Mouse (Mus musculus) gastrocnemius, adult 2 months (tissue): Measurements from ENCODE around the gene Rab31. TPM values are rescaled to one million over a fixed set of nuclear protein-coding genes. Genes with fewer than 3 reads are reported as not detected.
A peak's percentile ranks its signal among the peaks of the same experiment; 100 is the strongest.

Experiments used
- DNase-seq: peaks from one replicate; pipeline ENCODE4 v3.0.0; 2022
- H3K27ac ChIP-seq: fragments of 200-600 bp; 2 replicates; pipeline ENCODE4 v1.8.1; 2022; ENCODE audit warnings: mild to moderate bottlenecking
- H3K4me3 ChIP-seq: fragments of 200-600 bp; 2 replicates; pipeline ENCODE4 v1.8.1; 2022; ENCODE audit warnings: mild to moderate bottlenecking, moderate library complexity
- CTCF ChIP-seq: fragments of 200-600 bp; IDR thresholded peaks from 2 replicates; pipeline ENCODE4 v1.8.1; 2022; ENCODE audit warnings: antibody characterized with exemption, mild to moderate bottlenecking, moderate library complexity
- intact Hi-C: fragments of 180-260 bp; cut with DNase I; formaldehyde crosslinking; loops from one replicate; pipeline ENCODE4 v1.15.1; 2025
- total RNA-seq, 2 experiments: library from RNA; stranded (reverse); gene quantifications; 2 replicates each; pipeline ENCODE4 v1.2.3; 2021

Gene Rab31
- total RNA-seq, 2 experiments from 2014 or later: 3.4 to 7.4 TPM

- TF ChIP-seq CTCF: no peak
- intact Hi-C loops: no loop called here
- Histone ChIP-seq H3K27ac (no peak overlapping the region), H3K4me3 (no peak overlapping the region)
- DNase-seq: no peak
These were observed 28.8 kb downstream of the Rab31 start for GRCm38 (mm10) chr17:65743664-65744330.

DNA sequence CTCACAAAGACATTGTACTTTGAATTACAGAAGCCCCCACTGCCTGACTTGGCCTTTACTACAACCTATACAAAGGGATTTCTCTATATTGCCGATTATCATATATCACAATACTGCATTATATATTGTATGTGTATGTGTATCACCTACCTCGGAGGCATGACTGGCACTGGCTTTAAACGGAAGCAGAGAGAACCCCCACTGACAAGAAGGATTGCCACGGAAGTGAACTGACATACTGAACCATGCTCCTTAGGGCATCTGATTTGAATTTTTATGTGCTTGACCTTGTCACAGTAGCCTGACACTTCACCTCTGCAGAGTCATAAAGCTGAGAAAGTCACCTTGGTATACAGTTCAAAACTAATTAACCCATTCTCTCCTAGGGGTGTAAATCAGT, 29.6 kb downstream of the Rab31 start:
- no peak overlapping the region for H3K27ac ChIP-seq
- no peak for DNase-seq
- TF ChIP-seq CTCF: no peak
- H3K4me3 ChIP-seq: no peak overlapping the region
- intact Hi-C loops: no loop called here

GRCm38 (mm10) chr17:65742245-65742905, 30.2 kb downstream of the Rab31 start:
- no peak overlapping the region for H3K4me3 ChIP-seq
- no peak for DNase-seq
- intact Hi-C loops: no loop called here

DNA sequence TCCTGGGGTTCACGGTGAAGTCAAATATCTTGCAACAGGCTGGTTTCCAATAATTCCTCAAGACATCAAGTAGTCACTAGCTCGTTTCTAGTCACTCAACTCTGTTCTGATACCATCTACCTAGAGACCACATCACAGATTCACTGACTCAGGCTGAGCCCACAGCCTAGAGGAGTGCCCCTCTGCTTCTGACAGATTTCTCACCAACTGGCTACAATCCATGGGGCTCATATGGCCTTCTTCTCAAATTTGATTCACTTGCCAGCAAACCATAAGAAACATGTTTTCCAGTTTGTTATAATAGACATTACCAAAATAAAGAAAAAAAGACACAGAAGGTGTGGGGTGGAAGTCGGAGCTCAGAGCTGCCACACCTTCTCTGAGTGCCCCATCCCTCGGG, 31.0 kb downstream of the Rab31 start:
- H3K27ac ChIP-seq: no peak overlapping the region
- TF ChIP-seq CTCF: no peak
- intact Hi-C loops: no loop called here

More at GRCm38 (mm10) chr17:65742245-65742905, 30.2 kb downstream of the Rab31 start:
- no peak overlapping the region for H3K27ac ChIP-seq
- TF ChIP-seq CTCF: no peak

DNA sequence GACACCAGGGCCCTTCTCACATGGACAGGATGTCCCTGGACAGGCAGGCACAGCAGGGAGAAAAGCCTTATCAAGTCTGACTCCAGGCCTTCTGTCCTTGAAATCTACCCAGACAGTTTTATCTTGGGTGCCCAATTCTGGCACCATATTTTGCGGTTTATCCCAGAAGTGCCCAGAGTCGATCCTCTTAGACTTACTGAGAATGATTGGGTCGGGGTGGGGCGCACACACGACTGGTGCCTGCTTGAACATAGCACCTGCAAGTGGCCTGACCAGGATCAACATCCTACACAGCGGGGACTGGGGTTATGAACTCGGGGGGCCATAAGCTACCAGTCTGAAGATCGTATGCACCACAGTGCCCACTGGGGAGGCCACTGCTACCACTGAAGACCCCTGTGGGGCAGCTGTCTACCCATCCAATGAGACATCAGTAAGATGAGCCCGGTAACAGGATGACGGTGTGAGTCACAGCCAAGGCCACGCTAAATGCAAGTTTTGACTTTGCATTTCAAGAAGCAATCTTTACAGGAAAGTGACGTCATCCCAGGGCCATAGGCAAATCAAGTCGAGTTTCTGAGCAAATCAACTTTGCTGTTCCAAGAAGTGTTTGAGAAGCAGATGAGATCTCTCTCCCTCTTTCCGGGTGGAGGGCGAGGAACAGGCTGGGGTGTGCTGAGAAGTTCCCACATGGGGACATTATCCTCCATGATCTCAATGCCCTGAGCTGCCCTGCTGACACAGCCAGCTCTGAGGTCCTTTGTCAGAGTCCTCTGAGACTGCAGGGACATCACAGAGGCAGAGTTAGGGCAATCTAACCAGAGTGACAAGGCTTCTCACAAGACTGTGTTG, 32.5 kb downstream of the Rab31 start:
- DNase-seq: no peak
- intact Hi-C loops: no loop called here
- Histone ChIP-seq H3K4me3 (no peak overlapping the region), H3K27ac (no peak overlapping the region)
- no peak for TF ChIP-seq CTCF

More for the DNA sequence above, 31.0 kb downstream of the Rab31 start:
- no peak overlapping the region for H3K4me3 ChIP-seq
- DNase-seq: no peak

GRCm38 (mm10) chr17:65737622-65738021, 34.9 kb downstream of the Rab31 start:
- intact Hi-C loops: no loop called here
- Histone ChIP-seq H3K4me3 (no peak overlapping the region), H3K27ac (peak overlapping the region; percentile 53)
- DNase-seq: peak; percentile 42
- TF ChIP-seq CTCF: no peak

DNA sequence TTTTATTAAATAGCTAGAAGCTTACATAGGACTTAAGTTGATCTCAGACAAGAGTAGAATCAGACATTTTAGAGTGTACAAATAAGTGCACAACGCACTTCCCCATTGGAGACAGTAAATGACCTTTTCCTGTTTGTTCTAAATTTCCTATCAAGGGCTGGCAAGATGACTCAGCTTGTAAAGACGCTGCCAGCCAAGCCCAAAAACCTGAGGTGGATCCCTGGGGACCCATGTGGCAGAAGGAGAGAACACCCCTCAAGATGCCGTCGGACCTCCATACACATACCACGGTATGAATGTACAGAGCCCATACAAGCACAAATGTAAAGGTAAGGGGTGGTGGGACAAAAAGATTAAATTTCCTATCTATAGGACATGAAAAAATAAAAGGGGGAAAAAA, 35.4 kb downstream of the Rab31 start:
- no peak overlapping the region for H3K4me3 ChIP-seq
- no peak for TF ChIP-seq CTCF
- intact Hi-C loops: no loop called here
- H3K27ac ChIP-seq: peak overlapping the region; percentile 53
- DNase-seq: no peak

GRCm38 (mm10) chr17:65735088-65735487, 37.5 kb downstream of the Rab31 start:
- intact Hi-C loops: no loop called here
- no peak for TF ChIP-seq CTCF
- no peak for DNase-seq
- no peak overlapping the region for H3K4me3 ChIP-seq
- H3K27ac ChIP-seq: no peak overlapping the region

DNA sequence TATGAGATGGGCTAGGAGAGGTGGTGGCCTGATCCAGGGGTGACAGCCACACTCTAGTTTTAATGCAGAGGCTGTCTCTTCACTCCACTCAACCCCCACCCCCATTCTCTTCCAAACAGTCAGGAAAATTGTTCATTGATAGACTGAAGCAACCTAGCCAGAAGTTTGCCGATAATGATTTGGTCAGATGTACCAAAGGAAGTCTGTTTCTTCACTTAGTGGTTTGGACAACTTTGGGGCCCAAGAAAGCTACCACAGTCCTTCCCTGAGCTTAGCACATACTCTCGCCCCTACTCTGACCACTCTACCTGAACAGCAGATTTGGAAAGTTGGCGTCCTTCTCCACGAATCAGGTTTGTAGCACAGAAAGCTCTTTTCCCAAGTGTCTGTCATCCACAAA, 39.9 kb downstream of the Rab31 start:
- TF ChIP-seq CTCF: no peak
- no peak for DNase-seq
- Histone ChIP-seq H3K4me3 (no peak overlapping the region), H3K27ac (peak overlapping the region; percentile 43; the same call in 1 of the 2 replicates)
- intact Hi-C loops: no loop called here

DNA sequence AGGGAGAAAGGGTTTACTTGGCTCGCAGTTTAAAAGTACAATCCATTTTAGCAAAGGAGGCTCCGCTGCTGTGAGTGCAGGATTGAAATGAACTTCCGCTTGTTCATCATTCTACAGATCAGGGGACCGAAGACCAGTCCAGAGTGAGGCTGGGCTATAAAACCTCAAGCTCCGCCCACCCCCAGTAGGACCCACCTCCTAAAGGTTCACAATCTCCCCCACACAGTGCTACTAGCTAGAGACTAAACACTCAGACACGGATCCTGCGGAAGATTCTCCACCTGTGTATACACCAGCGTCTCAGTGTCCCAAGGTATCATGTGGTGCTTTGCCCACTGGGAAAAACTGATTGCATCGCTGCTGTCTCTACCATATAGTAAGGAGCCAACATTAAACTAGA, 40.8 kb downstream of the Rab31 start:
- no peak for TF ChIP-seq CTCF
- Histone ChIP-seq H3K27ac (no peak overlapping the region), H3K4me3 (no peak overlapping the region)
- DNase-seq: no peak
- intact Hi-C loops: no loop called here

DNA sequence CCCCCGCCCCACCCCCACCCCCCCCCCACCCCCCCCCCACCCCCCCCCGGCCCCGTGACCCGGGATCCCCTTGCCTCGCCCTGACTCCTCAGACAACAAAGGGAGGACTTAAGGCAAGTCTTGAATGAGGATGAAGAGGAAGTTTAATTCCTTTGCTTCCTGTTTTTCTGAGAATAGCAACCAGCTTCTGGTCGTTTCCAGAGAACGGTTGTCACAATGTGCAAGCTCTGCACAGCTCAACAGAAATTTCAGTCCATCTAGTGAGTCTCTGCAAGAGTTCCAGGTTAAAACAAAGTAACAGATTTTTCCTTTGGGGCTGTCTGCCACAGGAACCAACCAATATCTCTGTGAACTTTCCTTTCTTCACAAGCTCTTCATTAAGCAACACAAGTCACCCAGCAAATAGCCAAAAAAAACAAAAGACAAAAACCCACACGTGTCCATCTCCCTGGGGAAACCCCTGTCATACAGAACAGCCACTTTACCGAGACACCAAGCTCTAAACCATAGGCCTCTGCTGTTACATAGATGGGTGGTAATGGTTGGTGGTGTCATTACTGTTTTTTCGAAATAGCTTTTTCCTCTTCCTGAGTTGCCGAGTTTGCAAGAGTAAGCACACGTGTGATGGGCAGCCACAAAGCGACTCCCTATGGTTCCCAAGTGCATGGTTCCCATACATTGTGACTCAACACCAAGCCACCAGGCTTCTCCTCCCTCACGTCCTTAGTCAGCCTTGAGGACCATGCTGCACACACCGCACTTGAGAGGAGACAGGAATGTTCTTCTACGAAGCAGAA, 42.4 kb downstream of the Rab31 start:
- no peak for DNase-seq

DNA sequence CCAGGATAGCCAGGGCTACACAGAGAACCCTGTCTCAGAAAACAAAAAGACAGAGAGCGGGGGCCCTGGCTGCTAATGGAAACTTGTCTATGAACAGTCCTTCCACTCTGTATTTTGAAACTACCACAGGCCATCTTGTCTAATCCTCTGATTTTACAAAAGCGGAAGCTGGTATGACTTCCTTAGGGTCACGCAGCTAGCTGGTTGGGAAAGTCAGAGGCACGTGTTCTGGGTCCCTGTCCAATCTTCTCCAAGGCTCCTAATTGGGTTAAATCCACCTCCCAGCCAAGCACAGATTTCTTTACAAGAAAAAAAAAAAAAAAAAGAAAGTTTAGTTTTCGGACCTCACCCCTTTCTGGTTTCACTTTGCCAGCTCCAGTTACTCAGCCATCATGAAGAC, 45.8 kb downstream of the Rab31 start:
- intact Hi-C loops: no loop called here
- no peak for DNase-seq
- H3K4me3 ChIP-seq: no peak overlapping the region
- peak overlapping the region; percentile 50; the same call in 1 of the 2 replicates for H3K27ac ChIP-seq
- no peak for TF ChIP-seq CTCF

More for the DNA sequence above, 42.4 kb downstream of the Rab31 start:
- intact Hi-C loops: no loop called here
- Histone ChIP-seq H3K27ac (0 out of 2 replicates have a peak overlapping the region, but pooled peaks have one; percentile 28), H3K4me3 (no peak overlapping the region)
- TF ChIP-seq CTCF: no peak
